25 mouse cellular contexts compared by ENCODE assay signal in the genomic region with DNA sequence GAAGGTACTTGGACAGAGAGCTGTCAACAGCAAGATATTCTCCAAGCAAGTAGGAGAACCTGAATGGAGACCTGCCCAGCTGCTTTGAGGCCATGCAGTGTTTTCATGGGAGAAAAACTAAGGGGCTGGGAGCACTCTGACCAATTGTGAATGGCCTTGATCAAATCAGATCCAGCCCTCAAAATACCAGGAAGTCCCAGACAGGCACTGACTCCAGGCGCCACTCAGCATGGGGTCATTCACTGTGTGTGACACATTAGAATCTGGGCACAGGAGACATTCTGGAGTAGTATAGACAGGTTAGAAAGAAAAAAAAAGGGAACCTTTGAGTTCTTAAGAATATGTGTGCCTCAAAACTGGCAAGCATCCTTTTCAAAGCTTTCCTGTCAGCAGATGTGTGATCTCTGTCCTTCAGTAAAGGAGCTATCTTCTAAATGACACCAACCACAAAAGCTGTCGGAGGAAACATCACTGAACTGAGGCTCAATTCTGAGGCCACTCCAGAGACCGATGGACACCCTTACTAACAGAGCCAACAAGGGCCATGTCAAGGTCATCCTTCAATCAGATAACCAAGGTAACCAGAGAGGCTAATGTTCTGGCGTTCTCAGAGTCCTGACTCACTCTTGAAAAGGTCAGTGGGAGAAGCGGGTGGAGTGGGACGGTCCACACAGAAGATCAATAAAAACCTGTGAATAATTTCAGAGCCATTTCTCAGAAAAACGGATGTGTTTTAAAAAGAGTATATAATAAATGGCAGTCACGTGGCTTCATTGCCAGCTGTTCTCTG.
DNase-seq lines count a peak whose midpoint lies in the region; ATAC-seq and TF ChIP-seq lines count a peak whose summit lies in the region.
"Had no signal": no experiment of that assay in that cellular context is flagged by ENCODE, and none has a peak within 500 bp of the region (broad histone marks: within the 10 kb centered on the region; RNA-seq: fewer than 3 reads in every experiment).

No protein-coding gene starts in this region.

- DNase-seq in right cerebral cortex, postnatal 14 days: peak; percentile 2
- DNase-seq in right cerebral cortex, postnatal 25 days: no peak
- no peak for DNase-seq in gastrocnemius, postnatal 10 days
- DNase-seq in heart, adult 8-10 months (ENCODE audit: low spot score): no peak
- no peak for DNase-seq in heart, adult 18-20 months
- DNase-seq: cerebellum, adult 9-11 months; heart, postnatal 10 days; kidney, adult 2 months; kidney, postnatal 10 days; lung, adult 2 months; retina, postnatal 1 day; right cerebral cortex, postnatal 4 days; thymus, adult 2 months; thymus, postnatal 4 days had no signal

- WGBS in intestine, embryonic 16.5 days: 60% methylated on average over 8 of the region's 8 CpGs
- WGBS in intestine, postnatal 0 days: 60% methylated on average over 8 of the region's 8 CpGs

- H3K9ac ChIP-seq in intestine, embryonic 16.5 days (ENCODE audit: low read depth, low read length): no peak overlapping the region
- no peak overlapping the region for H3K9ac ChIP-seq in intestine, postnatal 0 days (ENCODE audit: low read depth, low read length)
- H3K9ac ChIP-seq: embryonic facial prominence, embryonic 15.5 days; heart, embryonic 12.5 days; hindbrain, embryonic 12.5 days; limb, embryonic 12.5 days; liver, embryonic 12.5 days; midbrain, embryonic 12.5 days; stomach, embryonic 15.5 days had no signal

- H3K27me3 ChIP-seq in intestine, embryonic 16.5 days (replicated peaks; ENCODE audit: control insufficient read depth, insufficient read depth, low read length): no peaks in the 10 kb centered on the region
- H3K27me3 ChIP-seq in intestine, postnatal 0 days (replicated peaks; ENCODE audit: control insufficient read depth, insufficient read depth, low read length): no peaks in the 10 kb centered on the region
- H3K27me3 ChIP-seq: embryonic facial prominence, embryonic 15.5 days; heart, embryonic 12.5 days; hindbrain, embryonic 12.5 days; limb, embryonic 12.5 days; liver, embryonic 12.5 days; midbrain, embryonic 12.5 days; stomach, embryonic 15.5 days had no signal

- TF ChIP-seq CTCF in intestine, postnatal 0 days (IDR thresholded peaks at IDR 0.05; ENCODE audit: low read depth): no peak
- TF ChIP-seq CTCF in cortical plate, adult 2 months (IDR thresholded peaks at IDR 0.05; ENCODE audit: extremely low read depth, insufficient read depth, low read length): no peak

- no peak overlapping the region for H3K4me2 ChIP-seq in intestine, embryonic 16.5 days (ENCODE audit: low read depth, low read length)
- no peak overlapping the region for H3K4me2 ChIP-seq in intestine, postnatal 0 days (replicated peaks; ENCODE audit: low read depth)
- H3K4me2 ChIP-seq: embryonic facial prominence, embryonic 15.5 days; heart, embryonic 12.5 days; hindbrain, embryonic 12.5 days; limb, embryonic 12.5 days; liver, embryonic 12.5 days; midbrain, embryonic 12.5 days; stomach, embryonic 15.5 days had no signal

- H3K4me1 ChIP-seq in intestine, embryonic 16.5 days (ENCODE audit: control insufficient read depth, insufficient read depth, low read length): no peaks in the 10 kb centered on the region
- H3K4me1 ChIP-seq in intestine, postnatal 0 days (replicated peaks; ENCODE audit: control insufficient read depth, insufficient read depth, low read length): no peaks in the 10 kb centered on the region
- peaks cover 10% of the 10 kb centered on the region for H3K4me1 ChIP-seq in cortical plate, adult 2 months (ENCODE audit: control insufficient read depth, insufficient read depth, low read length)
- H3K4me1 ChIP-seq: embryonic facial prominence, embryonic 15.5 days; heart, embryonic 12.5 days; liver, embryonic 12.5 days had no signal

- TF ChIP-seq POLR2A in cortical plate, adult 2 months (IDR thresholded peaks at IDR 0.05; ENCODE audit: extremely low read depth, insufficient read depth, low read length): no peak

- 0 out of 2 replicates have a peak, but pooled peaks have one; percentile 11 for ATAC-seq in intestine, embryonic 16.5 days
- ATAC-seq in intestine, postnatal 0 days: no peak
- ATAC-seq: forebrain, embryonic 14.5 days; liver, embryonic 12.5 days had no signal

- no peak overlapping the region for H3K27ac ChIP-seq in intestine, embryonic 16.5 days (ENCODE audit: low read length)
- no peak overlapping the region for H3K27ac ChIP-seq in intestine, postnatal 0 days (ENCODE audit: low read depth, low read length)
- 0 out of 2 replicates have a peak overlapping the region, but pooled peaks have one; percentile 28 for H3K27ac ChIP-seq in cortical plate, adult 2 months (ENCODE audit: insufficient read depth, low read length)
- H3K27ac ChIP-seq: embryonic facial prominence, embryonic 15.5 days; hindbrain, embryonic 12.5 days; limb, embryonic 12.5 days; liver, embryonic 12.5 days; midbrain, embryonic 12.5 days; stomach, embryonic 15.5 days had no signal

- no peaks in the 10 kb centered on the region for H3K36me3 ChIP-seq in intestine, embryonic 16.5 days (ENCODE audit: control insufficient read depth, insufficient read depth, low read length)
- H3K36me3 ChIP-seq in intestine, postnatal 0 days (ENCODE audit: control insufficient read depth, insufficient read depth): peaks cover 4% of the 10 kb centered on the region; the same call in 1 of the 2 replicates
- H3K36me3 ChIP-seq: embryonic facial prominence, embryonic 15.5 days; heart, embryonic 12.5 days; hindbrain, embryonic 12.5 days; limb, embryonic 12.5 days; liver, embryonic 12.5 days; midbrain, embryonic 12.5 days; stomach, embryonic 15.5 days had no signal

- H3K4me3 ChIP-seq in intestine, embryonic 16.5 days (ENCODE audit: low read length): no peak overlapping the region
- no peak overlapping the region for H3K4me3 ChIP-seq in intestine, postnatal 0 days (ENCODE audit: low read depth, low read length)
- H3K4me3 ChIP-seq in cortical plate, adult 2 months (ENCODE audit: insufficient read depth, low read length): no peak overlapping the region
- H3K4me3 ChIP-seq: embryonic facial prominence, embryonic 15.5 days; heart, embryonic 12.5 days; hindbrain, embryonic 12.5 days; limb, embryonic 12.5 days; liver, embryonic 12.5 days; midbrain, embryonic 12.5 days; stomach, embryonic 15.5 days had no signal

- H3K9me3 ChIP-seq in intestine, embryonic 16.5 days (ENCODE audit: control insufficient read depth, low read length): no peaks in the 10 kb centered on the region
- H3K9me3 ChIP-seq in intestine, postnatal 0 days (ENCODE audit: control insufficient read depth): no peaks in the 10 kb centered on the region
- H3K9me3 ChIP-seq: embryonic facial prominence, embryonic 15.5 days; heart, embryonic 12.5 days; hindbrain, embryonic 12.5 days; limb, embryonic 12.5 days; liver, embryonic 12.5 days; midbrain, embryonic 12.5 days; stomach, embryonic 15.5 days had no signal
